Mouse (Mus musculus) yolk sac, embryonic 10.5 days (tissue): Measurements from ENCODE around the gene Neu3.
"Not testable (repeated sequence)": the region's sequence is repeated elsewhere in the genome, so short reads cannot be mapped to it uniquely, and the experiment has no call there.

Experiments used
- DNase-seq: peaks from one replicate; pipeline ENCODE4 v3.0.0-alpha.2; 2017; ENCODE audit warnings: low spot score

Neu3 gene

DNA sequence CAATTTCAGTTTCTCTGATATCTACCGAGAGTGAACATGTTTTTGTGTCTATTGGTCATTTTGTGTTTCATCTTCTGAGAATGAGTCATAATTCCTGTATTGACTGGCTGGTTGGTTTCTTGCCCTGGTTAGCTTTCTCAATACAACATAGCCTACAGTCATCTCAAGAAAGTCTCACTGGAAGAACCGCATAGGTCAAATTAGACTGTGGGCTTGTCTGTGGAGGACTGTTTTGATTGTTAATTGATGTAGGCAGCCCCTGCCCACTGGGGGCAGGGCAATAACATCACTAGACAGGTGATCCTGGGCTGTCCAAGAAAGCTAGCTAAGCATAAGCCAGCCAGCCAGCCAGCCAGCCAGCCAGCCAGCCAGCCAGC is 5.6 kb upstream of the Neu3 start:
- no peak for DNase-seq

DNA sequence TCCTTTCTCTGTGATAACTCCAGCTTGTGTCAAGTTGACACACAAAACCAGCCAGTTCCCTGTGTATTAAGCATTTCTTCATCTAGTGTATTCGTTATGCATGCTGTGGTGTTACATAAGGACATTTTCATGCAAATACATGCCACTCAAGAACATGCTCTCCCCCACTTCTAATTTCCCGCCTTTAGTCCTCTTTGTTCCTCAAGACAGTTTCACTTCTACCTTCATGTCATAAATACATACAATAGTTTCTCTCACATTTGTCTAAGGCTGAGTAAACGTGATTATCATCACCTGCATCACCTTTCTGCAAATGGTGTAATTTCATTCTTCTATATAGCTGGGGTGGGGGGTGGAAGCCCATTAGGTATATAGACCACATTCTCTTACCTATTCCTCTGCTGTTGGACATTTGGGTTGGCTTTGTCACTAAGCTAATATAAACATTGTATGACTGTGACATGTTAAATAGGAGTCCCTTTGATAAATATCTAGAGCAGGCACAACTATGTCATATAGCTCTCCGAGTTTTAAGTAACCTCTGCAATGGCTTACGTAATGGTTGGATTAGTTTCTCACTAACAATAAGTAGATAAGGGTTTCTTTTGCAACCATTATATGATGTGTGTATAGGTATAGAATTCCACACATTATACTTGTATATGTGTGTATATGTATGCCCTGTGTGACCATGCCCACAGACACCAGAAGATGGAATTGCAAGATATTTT is 5.1 kb upstream of the Neu3 start:
- no peak for DNase-seq

DNA sequence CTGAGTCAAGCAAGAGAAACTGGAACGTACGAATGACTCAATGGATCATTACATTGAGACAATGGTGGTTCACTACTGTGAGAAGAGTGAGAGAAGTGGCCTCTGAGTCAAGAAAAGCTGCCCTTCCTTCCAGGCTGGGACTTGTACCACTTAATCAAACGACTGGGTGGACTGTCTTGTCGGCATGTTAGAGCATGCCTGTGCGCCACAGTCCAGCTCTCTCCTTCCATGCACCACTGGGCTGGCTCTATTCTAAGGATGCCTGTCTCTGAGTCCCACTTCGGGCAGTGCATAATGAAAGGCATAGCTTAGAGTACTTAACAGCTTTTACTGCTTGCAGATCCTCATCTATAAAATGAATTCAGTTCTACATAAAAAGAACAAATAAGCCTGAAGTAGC is 2.1 kb downstream of the Neu3 start:
- no peak for DNase-seq

DNA sequence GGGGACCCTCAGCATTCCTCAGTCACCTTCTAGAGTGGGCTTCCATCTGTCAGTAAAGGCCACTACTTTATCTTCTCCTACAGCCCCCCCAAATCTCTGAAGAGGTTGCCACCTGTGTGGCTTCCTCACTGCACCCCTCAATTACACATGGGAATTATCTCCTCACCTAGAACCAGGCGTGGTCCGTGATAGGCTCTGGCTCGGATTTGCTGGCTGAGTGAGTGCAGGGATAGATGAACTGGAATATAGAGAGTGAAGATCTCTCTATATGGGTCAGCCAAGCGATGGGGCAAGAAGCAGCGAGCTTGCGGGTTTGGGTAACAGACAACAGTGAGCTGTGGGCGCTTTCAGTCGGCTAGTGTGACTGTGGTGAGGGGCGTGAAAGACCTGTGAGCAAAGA is 2.7 kb downstream of the Neu3 start:
- DNase-seq, result no peak

DNA sequence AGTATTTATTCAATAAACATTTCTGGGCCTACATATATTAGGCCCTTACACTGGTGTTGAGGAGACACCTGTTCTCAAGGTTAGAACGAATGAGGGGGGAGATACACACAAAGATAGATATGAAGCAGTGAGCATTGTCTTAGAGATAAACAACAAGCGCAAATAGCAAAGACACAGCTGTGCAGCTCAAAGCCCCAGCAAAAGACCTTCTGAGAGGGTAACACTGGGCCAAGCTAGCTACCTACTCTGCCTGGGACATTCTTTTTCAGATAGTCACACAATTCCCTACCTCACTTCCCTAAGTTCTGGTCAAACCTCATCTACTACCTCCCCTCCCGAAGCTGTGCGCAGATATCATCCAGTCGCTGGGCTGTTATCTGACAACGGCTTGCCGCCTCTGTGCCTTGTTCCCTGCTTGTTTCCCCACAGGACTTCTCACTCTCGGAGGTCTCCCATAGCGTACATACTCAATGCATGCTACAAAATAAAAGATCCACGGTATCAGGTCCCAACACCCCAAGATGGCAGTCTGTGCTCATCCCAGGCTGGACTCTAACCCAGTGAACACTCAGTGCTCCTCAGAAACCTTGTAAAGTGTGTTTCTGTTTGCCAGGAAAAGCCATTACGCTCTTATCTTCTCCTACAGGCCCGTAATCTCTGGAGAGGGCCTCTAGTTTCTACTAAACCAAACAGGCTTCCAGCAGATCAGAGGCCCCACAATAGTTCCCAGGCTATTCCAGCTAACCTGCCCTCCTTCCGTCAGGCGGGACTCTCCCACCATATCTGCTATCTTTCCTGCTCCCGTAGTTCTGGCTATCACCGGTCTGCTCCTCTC is 3.4 kb downstream of the Neu3 start:
- peak; percentile 24 for DNase-seq

DNA sequence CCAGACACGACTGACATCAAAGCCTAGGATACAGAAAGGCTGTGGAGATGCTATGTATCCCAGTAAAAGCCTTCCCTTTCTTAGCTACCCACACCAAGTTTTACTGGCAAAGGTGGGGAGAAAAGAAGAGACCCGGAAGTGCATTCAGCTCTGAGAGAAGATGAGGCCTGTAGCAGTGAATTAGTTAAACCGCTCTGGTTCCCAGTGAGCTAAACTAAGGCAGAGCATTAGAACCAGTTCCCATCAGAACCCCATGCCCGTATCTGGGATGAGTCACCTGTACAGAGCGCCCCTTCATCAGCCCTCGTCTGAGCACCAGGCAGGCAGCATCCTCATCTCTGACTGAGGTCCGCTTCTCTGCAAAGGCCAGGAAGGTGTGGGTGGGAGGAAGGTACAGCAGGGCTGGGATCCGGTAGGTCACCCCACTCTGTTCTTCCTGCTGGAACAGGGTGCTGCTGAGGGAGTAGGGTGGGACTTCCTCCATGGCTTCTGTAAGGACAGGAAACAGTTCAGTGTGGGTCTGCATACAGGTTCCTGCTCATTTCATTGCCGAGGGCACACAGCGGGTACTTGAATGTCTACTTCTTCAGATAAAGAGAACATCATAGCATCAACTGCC is 5.1 kb downstream of the Neu3 start:
- no peak for DNase-seq

DNA sequence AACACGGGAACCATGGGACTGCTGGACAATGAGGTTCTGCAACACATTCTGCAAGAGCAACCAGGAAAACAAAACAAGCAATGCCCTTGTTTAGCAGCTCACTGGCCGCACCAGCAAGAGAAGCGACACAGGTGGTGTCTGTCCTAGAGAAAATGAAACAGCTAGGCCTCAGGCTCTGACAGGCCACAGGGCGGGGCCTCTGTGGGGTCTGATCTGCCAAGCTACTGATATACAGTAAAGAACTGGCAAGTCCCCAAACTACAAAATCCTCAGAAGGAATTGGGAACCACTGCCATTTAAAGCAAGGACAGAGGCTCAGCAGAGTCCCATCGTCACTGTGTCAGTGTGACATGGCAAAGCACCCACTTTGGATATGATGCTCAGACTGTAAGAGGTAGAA is 5.8 kb downstream of the Neu3 start:
- DNase-seq, result no peak

DNA sequence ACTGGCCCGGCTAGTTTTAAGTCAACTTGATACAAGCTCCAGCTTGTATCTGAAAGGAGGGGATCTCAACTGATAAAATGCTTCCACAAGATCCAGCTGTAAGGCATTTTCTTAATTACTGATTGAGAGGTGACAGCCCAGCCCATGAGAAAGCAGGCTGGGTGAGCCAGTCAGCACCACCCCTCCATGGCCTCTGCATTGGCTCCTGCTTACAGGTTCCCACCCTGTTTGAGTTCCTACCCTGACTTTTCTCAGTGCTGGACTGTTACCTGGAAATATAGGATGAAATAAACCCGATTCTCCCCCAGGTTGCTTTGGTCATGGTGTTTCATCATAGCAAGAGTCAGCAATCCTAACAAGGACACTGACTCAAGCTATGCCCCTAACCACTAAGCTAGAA is 6.3 kb downstream of the Neu3 start:
- no peak for DNase-seq

DNA sequence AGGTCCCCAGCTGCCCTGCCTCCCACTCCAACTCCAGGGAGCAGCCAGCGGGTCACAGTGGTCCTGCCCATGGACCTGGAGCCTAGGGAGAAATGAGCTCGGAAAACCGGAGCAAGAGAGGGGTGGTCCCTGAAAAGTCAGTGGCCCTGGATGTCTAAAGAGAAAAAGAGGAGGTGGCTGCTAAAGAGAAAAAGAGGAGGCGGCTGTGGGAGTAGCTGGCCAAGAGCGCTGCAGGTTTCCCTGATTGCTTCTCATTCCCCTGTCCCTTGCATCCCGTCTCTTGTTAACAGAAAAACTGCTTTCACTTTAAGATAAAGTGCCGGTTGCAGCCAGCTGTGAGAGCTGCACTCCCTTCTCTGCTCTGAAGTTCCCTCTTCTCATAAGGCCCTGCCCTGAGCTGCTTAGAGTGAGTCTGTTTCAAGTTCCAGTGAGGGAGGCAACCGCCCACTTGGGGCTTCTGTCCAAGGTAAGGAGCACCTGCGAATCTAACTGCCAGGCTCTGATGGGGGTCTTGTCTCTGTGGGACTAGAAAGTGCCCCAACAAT is 10.0 kb downstream of the Neu3 start:
- DNase-seq, result not testable (repeated sequence)

DNA sequence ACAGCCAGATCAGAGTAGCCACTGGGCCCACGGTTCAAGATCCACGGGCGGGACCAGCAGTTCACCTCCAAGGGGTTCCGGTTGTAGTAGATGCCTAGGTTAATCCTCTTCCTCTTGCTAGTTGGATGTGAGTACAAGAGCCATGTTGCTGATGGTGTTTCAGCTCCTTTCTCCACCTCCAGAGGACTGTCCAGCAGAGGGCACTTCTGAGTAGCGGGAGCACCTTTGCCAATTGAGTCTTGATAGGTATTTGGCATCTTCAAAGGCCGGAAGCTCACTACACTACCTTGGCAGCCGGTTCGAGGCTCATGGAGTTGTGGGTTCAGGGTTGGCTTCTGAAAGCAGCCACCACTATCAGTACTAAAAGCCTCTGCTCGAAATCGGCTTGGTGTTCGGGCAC is 14.8 kb downstream of the Neu3 start:
- DNase-seq, result no peak

DNA sequence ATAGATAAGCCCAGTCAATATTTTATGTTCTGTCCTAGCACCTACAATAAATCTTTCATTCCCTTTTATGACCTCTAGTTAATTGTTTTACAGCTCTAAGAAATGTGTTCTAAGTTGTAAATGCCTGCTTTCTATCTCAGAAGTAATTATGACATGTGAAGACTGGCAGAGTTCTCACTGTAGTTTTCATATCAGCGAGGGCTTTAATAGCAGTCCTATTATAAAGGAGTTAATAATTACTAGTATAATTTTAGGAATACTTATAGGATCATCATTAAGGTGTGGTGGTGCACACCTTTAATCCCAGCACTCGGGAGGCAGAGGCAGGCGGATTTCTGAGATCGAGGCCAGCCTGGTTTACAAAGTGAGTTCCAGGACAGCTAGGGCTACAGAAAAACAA is 16.6 kb downstream of the Neu3 start:
- no peak for DNase-seq

DNA sequence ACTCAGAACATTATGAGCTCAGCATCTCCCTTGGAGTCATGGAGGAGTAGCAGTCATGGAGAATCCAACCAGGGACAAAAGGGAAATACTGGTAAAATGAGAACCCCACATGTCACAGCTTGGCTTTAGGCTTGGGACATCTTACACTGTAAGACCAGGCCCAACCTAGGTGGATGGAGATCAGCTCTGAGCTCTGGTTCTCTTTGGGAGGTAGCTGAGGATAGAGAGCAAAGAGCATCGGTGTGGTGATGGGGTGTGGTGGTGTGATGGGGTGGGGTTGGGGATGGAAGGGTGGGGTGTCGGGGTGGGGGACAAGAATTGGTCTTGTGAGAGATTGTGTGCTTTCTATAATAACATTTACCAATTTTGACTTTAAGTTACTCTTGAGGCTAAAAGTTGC is 17.4 kb downstream of the Neu3 start:
- DNase-seq, result no peak

DNA sequence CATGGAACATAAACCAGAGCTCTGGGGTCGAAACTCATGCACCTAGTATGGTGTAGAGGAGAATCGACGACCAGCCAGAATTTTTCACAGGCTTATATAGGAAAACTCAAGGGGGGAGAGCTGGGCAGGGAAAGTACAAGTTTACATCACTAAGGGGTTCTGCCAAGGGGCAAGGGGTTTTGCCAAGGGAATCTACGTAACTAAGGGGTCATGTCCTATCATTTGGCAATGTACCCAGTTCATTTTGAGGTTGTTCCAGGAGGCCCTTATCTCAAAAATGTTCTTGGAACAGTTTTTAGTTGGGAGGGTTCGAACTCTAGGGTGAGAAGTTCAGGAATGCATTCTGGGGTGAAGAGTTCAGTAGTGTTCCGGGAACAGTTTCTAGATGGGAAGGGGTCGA is 21.2 kb downstream of the Neu3 start:
- DNase-seq, result not testable (repeated sequence)

DNA sequence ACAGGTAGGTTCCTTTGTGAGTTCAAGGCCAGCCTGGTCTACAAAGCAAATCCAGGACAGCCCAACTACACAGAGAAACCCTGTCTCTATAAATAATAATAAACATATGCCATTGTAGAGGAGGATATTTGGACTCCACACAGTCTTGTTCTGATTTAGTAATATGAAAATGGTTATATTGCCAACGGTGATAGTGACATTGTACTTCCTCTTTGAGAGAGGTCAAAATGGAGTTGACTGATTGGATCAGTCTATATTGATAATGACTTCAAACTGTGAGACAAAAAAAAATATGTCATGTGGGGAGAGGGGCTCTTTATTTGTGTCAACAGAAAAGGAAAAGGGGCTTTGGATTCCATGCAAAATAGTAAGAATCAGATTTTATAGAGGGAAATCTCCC is 22.9 kb downstream of the Neu3 start:
- DNase-seq, result no peak

DNA sequence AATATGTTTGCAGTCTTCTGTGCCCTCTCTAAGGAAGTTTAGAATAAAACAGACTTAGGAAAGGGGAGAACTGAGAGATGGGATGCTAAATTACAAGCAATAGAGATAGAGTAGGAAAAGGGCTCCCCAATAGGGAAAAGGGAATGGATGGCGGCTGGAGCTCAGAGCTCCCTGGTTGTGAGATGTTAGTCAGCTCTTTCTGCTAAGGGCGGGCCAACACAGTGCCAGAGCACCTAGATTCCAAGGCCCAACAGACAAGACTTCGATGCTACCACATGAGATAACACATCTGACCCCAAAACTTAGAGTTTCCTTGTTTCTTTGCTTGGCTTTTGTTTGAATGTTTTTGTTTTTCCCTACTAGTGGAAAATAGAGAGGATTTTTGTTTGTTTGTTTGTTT is 24.2 kb downstream of the Neu3 start:
- not testable (repeated sequence) for DNase-seq

DNA sequence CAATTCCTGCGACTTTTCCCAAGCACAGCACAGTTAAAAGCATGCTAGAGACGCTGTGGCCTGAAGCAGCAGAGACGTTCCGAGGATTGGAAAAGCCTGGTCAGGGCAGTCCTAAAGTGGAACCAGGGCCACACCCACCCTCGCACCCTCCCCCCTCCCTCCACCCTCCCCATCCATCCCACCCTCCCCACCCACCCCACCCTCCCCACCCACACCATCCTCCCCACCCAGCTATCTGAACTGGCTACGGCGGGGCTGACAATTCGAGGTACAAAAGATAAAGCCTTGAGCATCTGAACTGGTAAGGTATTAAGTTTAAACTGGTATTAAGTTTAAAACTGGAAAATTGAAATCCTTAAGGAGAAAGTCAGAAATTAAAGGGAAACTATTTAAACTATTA is 24.7 kb downstream of the Neu3 start:
- no peak for DNase-seq

DNA sequence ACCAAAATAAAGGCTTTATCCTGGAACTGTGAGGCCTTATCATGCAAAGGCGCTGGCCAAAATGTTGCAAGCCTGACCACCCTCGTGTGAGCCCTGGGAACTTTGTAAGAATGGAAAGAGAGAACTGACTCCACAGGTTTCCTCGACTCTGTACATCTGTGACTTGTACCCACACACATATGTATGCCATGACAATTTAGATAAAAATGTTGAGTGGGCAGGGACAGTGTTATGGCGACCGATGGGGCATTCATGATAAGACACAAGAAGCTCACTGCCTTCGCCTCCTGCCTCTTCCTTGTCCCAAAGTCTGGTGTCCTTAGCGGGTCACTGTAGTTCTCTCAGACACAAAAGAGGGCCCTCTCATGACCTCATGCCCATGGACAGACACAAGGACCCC is 29.1 kb downstream of the Neu3 start:
- no peak for DNase-seq

DNA sequence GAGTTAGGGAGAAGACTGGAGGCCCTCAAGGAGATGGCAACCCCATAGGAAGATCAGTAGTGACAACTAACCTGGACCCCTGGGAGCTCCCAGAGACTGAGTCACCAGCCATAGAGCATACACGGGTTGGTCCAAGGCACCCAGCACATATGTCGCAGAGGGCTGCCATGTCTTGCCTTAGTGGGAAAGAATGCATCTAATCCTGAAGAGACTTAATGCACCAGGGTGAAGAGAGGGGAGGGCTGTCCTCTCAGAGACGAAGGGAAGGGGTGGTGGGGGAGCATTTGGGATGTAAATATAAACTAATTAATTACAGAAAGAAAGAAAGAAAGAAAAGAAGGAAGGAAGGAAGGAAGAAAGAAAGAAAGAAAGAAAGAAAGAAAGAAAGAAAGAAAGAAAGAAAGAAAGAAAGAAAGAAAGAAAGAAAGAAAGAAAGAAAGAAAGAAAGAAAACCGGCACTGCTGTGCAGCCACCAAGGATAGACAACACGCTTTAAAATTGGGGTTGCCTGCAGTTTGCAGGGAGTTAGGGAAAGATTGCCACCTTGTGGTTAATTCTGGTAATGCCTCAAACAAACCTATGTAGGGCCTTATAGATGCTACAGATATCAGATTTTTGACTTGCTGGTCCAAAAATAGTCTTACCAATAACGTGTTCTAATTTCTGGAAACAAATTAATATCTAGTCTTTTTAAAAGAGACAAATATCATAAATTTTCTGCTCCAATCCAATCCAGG is 30.1 kb downstream of the Neu3 start:
- DNase-seq, result peak; percentile 19

DNA sequence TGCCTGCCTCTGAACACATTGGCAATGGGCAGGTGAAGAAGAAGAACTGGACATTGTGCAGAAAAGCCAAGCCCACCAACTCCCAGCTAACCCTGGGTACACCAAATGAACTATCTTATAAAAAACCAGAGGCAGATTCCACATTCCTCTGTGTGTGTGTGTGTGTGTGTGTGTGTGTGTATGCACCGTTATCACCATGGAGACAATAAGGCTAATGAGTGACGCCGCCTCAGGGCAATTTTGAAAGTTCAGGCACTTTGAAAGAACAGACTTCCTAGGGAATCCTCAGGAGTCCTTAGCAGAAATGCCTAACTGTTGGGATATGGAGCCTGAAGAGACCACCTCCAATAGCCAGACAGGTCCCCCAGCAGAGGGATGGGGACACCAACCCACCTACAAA is 31.0 kb downstream of the Neu3 start:
- DNase-seq, result no peak

DNA sequence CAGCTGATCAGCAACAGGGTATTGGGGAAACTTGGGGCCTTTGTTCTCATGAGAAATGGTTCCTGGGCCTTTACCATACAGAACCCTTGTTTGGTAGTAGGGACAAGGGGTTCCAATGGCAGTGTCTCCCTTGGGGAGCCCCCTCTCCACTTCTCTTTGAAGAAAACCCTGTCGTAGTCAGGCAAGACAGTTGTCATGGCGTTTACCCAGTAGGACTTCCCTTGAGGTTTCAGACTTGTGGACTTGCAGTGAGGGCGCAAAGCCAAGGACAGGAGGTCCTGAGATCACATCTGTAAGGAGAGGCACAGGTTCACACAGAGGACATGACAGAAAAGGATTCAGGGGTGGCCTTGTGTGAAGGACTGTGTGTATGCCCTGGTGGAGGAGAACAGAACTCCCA is 31.7 kb downstream of the Neu3 start:
- DNase-seq, result no peak

DNA sequence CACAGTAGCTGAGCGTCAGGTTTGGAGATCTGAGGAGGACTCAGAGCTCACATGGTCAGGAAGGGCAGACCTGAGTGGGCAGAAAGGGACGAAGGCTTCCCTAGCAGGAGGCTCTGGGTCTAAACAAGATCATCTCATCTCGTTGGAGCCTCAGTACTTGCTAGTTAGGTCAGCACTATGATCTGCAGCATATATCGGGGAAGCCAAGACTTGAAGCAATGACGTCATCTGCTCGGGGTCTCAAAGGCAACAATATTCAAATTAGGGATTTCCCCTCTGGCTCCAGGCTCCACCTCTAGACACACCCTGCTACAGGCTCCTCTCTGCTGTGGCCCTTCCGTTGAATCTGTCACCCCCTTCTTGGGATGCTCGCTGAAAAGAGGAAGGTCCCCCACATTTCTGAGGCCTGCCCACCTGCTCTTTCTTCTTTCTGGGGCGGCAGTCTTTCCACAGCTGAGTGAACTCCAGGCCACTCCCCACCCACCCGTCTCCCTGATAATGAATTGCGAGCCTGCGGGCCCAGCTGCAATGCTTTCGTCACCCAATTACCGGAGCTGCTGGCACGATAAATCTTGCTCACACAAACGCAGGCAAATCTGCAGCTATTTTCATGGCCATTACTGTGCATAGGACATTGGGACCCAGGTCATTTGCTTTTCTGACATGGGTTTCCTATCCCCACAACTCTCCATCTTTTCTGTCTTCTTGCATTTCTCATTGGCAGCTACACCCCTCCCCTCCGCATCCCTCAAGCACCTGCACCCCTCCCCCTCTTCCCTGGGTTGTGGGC is 32.8 kb downstream of the Neu3 start:
- no peak for DNase-seq

DNA sequence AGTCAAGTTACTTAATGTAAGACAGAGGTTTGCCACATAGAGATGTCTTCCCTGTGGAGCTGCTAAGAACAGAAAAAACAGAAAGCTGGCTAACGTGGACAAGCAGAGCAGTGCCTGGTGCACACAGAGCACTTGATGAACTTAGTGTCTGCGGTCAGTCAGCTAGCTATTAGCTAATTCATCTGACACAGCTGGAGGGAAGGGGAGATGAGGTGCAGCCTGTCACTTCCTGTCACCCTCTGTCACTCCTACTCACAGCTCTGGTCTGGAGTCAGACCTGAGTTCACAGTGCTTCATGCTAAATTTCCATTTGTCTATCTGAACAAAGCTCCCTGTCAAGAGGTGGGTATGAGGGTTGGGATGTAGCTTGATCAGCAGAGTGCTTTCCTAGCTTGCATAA is 34.1 kb downstream of the Neu3 start:
- DNase-seq, result no peak
